Mouse (Mus musculus) cerebellum, adult 11-12 months (tissue): ENCODE results near the gene Abcc4.

Source experiments
- DNase-seq: peaks from one replicate; pipeline ENCODE4 v3.0.0; 2022

Abcc4 gene

DNA sequence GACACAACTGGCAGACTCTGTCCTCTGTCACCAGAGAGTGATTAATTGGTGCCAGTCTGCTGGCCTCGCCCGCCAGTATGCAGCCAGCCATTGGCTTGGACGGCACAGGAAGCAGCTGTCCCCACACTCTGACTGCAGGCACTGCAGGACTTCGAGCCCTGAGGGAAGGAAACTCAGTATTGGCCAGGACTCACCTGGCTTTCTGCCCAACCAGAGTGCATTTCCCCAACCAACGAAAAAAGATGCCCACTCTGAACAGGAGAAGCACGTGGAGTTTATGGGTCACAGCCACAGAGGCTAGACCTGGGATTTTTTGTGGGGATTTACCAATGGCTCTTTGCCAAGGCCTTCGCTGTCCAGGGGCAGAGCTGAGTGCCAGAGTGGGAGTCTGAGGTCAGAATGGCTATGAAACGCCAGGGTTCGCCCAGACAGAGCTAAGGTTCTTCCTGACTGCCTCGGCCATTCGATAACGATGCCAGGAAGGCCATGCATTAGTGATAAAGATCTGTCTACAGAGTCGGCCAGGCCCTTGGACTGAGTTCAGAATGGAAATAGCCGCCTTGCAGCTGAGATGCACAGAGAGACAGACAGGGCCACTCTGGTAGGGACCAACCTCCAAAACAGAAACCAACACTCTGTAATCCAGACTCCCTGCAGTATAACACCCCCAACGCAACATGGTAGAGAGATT is 70.4 kb downstream of the Abcc4 start:
- DNase-seq, result peak; percentile 67

DNA sequence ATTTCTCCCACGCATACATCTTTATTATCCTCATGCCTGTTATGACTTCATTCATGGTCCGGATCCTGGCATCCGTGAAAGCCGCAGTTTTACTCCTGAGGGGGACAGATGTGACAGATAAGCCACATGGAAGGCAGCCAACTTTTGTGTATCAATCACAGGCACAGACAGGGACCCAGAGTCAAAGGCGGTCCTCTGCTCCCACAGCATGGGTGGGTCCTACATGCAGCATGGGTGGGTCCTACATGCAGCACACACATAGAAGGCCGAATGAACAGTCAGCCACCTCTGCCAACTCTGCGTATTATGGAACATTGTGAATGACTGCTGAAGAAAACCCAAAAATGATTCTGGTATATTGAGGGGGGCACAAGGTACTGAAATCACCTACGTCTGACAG is 76.4 kb downstream of the Abcc4 start:
- no peak for DNase-seq

DNA sequence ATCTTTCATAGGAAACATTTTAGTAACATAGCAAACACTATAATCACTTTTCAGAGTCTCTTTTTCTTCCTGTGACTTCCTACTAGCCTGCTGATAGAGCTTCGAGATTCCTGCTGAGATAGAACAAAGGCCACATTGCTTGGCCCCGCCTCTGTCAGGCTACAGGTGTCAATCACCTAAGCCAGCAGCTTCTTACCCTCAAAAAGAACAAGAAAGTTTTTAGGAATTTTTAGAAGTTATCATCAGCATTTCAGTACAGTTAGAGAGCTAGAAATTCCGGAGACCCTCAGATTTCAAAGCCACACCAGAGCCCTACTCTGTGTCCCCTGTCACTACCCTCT is 84.6 kb downstream of the Abcc4 start:
- DNase-seq, result no peak

DNA sequence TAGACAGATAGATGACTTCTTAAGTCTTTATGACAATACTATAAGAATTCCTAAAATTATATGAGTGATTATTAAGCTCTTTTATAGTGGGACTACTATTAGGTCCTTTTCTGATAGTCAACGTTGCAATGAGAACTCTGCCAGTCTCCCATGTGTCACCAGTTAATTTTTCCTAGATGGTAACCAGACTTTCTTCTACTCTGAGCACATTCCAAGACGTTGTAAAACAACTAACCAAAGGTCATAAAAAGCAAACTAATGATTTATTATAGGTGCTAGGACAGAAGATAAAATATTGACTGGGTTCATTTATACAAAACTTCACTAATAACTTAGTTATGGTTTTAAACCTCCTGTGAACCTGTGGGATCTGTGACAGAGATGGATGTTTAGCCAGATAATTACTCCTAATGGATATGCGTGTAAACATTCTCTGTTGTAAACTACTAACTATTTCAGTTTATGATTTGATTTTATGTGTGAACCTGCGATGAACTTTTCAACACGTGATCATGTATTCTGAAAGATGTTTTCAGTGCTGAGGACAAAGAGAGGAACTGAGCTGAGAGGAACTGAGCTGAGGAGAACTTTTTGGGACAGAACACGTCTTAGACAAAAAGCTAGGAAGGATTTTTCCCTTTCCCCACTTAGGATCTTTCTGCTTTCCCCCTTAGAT is 85.1 kb downstream of the Abcc4 start:
- no peak for DNase-seq

DNA sequence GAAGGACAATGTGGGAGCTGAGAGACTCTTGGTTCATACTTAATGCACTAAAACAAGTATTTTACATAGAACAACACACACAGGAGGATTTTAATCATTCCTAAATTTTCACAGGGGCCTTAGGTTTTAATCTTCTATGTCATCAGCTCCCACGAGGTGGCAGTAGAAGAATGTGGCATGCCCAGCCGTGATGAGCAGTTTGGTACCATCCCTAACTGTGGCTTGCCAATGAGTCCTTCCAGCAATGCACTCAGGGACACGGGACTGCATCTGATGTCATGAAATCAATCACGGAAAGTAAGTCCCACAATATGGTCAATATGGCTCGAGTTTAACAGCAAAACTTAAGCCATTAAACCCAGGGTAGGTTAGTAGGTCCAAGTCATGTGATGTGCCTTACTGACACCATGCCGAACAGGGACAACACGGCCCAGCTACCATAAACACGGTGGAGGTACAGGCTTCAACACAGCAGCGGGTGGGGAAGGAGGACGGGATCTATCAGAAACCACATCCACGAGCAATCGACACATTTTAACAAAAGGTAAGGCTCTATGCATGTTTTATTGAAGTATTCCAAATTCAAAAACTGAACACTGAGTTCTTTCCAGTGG is 89.2 kb downstream of the Abcc4 start:
- peak; percentile 24 for DNase-seq

DNA sequence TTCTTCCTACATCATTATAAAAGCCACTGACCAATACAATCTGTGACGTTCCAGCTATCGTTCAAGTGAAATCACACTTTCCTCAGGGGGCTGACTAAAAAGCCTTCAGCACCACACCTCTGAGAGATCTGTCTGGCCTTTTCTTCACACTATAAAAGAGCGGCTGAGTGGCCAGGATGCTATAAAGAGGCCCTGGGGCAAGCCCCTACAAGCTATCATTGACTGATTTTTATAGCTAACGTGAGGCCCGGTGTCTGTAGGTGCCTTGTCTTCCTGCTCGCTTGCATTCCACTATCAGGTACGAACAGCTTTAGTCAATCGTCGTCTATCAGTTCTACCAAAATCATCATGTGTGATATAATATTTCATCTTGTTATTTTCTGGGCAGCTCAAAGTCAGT is 92.3 kb downstream of the Abcc4 start:
- no peak for DNase-seq

DNA sequence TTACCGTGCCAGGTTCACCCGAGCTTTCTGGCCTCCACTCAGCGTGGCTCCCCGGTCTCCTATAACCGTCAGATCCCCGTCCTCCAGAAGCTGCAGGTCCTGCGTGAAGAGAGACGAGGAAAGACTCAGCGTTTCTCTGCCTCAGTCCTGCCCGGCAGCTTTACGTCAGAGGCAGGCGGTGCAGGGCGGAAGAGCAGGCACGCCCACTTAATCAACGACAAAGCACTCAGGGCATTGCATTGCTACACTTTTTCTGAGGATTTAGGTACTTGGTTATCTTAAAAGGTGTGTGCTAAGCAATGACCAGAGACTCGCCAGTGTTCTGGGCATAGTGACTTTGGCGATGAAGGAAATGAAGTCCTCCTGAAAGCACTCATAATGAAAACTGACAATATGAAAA is 94.3 kb downstream of the Abcc4 start:
- no peak for DNase-seq

DNA sequence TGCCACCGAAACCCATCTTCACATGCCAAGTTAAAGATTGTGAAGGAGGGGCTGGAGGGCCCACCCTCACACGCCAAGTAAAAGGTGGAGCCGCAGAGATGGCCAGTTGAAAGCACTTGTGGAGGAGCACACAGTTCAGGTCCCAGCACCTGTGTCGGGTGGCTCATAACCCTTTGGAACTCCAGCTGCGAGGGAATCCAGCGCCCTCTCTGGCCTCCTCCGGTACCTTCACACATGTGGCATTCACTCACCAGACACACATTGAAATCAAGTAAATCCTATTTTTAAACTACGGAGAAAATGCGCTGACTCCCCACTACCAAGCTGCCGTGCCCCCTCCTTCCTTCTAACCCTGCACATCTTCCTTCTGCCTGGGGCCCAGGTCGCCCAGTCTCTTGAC is 95.2 kb downstream of the Abcc4 start:
- no peak for DNase-seq

DNA sequence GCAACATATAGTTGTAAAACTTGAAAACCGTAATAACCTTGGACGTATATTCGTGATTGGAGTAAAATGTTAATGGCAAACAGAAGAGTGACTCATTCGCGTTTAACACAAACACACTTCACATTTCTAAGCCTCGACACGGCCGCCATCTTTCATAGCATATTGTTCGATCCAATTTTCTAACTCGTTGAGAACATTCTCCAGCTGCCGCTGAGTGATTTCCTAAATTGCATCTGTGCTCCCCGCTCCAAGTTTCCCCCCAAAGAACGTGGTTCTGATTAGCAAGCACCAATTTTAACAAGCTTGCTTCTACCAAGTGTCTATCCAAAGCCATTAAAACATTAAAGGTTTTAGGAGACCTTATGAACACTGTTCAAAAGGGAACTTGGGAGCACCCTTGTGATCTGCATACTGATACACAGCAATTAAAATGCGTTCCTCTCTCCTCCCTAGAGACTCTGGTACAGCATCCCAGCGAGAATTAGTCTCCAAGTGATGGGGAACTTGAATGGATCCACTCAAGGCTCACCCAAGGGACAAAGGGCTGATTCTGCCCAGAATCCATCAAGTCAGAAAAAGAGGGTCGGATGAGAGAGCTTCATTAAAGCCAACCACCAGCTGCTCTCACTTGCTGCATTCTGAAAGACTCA is 97.1 kb downstream of the Abcc4 start:
- DNase-seq, result no peak

DNA sequence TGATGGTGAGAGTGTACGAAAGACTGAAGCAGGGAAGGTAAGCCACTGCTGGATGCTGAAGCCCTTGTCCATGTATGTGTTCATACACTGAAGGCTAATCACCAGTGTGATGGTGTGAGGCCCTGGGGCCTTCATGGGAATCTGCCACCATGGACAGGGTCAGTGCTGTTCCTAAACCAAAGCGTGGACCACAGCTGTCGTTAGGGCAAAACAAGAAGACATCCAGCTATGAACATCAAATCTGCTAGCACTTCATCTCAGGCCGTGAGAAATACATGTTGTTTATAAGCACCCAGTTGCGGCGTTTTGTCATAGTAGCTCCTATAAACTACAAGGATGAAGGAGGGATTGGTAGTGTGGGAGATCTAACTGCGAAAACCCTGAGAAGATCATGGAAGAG is 97.7 kb downstream of the Abcc4 start:
- no peak for DNase-seq

DNA sequence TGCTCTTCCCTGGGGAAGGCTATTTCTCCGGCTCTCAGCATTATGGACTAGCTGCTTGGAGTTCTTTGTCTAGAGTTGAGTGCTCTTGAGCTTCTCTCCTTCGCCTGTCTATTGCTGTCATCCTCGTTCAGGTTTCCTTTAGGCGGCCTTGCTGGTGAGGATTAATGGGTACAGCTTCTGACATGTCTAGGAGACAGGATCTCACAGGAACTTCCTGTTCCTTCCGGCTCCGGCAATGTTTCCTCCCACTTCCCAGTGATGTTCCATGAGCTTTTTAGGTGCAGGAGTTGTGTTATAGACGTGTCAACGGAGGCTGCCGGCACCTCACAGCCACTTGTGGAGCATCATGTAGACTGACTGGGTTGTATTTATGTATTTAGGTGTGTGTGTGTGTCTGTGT is 99.5 kb downstream of the Abcc4 start:
- DNase-seq, result no peak

DNA sequence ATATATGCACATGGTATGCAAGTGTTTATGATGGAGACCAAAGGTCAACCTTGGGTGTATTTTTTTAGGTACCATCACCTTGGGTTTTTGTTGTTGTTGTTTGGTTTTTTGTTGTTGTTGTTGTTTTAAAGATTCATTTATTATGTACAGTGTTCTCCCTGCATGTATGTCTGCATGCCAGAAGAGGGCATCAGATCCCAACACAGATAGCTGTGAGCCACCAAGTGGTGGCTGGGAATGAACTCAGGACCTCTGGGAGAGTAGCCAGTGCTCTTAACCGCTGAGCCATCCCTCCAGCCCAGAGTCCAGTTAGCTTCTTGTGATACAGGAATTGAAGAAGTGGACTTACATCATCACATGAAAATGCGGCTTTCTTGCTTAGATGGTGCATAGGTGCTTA is 101.1 kb downstream of the Abcc4 start:
- DNase-seq, result no peak

DNA sequence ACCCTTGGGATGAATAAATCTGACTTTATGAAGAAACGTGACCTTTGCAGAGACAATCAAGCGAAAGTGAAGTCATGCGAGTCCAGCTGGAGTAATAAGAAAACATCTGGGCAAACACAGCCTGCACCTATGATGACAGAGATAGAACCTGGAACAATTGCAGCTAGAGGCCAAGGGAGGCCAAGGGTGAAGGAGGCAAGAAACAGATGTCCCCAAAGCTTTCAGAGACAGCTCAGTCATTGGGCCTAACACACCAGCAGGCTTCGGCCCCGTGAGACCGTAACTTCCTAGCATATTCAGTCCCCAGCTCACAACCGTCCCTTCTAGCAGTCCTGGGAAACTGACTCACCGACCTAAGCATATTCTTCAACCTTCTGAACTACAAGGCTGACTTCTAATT is 104.0 kb downstream of the Abcc4 start:
- DNase-seq, result no peak

DNA sequence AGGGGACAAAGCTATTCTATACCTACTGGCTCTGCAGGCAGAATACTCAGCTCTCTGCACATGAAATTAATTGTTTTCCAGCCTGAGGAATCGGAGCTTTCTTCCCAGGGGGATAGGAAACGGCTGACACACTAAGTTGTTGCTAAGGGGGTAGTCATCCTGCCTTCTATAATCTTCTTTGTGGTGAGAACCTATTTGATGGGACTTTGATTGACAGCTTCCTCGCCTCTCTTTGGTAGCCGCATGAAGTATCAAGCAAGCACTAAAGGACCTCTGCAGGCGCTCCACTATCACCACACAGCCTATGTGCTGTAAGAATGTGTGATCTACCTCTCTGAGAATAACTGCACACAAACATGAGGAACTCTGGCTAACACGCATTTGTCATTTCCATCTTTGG is 105.3 kb downstream of the Abcc4 start:
- no peak for DNase-seq

DNA sequence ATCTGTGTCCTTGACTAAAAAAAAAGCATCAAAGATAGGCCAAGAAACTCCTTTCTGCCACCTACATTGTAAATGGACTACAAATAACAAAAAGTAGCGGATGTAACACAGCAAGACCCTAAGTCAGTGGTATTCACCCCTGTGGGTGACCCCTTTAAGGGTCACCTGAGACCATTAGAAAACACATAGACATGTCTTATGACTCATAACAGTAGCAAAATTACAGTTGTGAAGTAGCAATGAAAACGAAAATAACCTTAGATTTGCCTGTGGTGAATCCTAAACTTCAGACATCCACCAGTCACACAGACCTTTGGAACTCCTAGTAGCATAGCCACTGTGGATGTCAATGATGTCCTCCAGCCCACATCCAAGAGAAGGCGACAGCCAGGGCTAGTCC is 107.3 kb downstream of the Abcc4 start:
- no peak for DNase-seq

DNA sequence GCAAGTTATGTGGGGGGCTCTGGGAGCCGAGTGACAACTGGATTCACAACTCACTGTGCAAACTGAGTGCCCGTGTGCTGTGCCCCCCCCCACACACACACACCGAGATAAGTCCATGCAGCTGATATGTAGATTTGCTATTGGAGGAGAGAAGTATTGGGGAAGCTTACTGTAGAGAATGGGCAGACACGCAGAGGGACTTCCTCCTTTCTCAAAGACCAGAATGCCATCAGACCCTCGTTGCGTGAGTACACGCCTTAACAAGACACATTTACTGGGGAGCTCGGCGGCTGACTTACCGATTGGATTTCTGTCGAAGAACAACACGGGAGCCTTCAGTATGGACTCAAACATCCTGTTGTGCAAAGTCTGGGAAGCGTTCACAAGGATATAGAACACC is 111.6 kb downstream of the Abcc4 start:
- no peak for DNase-seq

DNA sequence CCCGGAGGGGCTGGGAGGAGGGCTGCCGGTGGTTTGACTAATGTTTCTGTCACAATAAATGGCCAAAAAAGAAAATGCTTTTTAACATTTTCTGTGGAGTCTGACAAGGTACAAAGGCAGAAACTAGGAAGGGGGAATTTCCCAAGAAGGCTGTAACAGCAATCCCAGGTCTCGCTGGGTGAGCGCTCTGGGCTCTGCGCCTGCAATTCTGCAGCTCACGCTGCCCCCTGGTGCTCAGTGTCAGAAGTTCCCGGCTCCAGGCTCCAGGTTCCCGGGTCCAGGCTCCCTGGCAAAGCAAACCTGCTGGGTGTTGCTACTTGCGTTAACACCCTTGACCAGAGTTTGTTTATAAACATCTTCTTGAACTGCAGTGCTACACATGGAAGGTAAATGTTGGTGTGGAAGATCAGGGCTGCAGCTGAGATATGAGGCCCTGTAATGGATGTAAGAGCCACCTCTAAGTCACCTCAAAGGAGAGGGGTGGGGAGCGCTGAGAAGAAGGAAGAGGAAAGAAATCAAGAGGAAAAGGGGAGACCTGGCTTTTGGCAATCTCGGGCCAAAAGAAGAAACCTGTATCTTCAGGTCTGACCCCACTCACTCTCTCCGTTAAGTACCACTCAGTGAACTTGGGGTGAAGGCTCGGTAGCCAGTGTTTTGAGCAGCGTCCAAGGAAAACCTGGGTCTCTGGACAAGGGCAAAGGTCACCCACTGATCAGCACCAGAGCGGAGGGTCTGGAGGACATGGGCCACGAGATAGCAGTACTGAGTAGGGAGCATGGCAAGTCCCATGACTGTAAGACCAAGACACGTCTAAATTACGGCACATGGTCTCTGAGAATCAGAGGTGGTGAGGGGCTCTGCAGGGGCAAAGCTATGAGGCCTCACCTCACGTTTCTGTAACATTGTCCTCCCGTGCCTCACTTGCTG is 114.3 kb downstream of the Abcc4 start:
- DNase-seq, result peak; percentile 21

DNA sequence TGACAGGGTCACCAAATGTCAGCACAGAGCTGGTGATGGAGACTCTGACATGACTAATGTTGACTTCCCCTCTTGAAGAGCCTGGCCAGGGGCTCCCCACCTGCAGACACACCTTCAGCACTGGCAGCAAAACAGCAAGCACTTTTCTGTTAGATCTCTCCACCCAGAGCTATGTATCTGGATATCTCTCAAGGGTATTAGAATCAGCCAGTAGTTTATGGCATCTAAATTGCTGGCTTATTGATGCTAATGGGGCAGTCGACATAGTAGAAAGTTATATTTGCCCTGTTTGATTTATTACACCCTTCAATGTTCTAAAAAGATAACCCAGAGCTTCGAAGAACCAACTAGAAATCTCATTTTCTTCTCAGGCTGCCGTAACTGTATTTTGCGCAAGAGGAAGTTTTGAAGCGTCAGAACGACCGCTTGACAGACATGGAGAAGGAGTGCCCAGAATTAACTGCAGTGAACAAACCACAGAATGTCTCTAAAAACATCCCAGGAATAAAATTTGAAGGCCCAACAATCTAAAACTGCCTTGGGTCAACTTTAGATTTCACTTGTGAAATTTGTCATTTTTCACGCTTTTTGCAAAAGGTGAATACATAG is 123.6 kb downstream of the Abcc4 start:
- DNase-seq, result no peak

DNA sequence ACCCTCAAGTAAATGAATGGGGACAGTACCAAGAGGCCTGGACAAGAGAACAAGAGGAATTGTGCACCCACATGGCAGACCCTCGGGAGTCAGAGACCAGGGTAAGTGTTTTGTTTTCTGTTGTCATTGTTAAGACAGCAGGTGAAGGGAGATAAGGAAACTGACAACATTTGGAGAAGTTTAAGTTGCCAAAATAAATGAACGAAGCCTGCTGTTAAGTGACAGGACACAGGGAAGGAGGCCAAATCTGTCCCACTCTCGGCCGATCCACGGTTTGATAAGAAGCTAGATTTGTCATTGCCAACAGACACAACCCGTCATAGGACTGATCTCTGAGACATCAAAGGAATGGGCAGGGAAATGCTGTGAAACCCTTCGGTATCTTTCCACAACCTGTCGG is 124.3 kb downstream of the Abcc4 start:
- no peak for DNase-seq

DNA sequence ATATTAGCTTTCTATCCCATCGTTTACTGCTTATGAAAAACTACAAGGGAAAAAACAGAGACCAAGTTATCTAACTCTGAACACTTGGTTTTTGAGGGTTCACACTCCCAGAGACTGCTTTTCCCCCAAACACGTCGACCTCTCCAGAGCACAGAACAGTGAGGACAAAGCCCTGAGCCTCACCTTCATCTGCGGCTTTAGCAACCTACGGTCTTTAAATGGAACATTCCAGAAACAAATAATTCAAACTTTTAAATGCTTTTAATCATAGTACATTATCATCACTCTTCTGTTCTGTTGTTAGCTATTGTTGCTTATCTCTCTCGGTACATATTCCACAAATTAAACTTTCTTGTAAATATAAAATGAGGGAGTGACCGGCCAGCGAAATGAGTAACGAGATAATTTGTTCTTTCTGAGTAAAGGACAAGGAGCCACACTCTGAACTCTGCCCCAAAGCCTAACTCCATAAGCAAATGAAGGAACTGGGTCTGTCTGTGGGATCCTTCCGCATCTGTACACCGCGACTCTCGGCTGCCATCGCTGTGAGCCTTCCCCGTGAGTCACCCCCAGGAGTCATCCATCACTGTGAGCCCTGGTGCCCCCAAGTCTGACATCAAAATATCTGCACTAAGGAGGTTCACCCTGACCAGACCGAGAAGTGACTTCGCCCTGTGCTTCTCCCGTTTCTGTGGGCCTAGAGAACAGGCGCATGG is 126.8 kb downstream of the Abcc4 start:
- no peak for DNase-seq

DNA sequence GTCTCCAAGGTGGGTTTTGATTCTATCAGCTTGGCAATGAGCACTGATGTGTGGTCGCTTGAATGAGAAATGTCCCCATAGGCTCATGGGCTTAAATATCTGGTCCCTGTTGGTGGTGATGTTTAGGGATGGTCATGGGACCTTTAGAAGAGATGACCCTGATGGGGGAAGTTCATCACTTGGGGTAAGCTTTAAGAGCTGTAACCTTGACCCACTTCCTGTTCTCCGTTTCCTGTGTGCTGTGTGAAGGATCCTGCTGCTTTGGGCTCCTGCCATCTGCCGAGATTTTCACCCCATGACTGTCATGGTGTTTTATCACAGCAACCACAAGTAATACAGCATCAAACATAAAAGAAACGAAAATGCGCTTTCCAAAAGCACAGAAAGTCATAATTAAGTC is 128.1 kb downstream of the Abcc4 start:
- no peak for DNase-seq

DNA sequence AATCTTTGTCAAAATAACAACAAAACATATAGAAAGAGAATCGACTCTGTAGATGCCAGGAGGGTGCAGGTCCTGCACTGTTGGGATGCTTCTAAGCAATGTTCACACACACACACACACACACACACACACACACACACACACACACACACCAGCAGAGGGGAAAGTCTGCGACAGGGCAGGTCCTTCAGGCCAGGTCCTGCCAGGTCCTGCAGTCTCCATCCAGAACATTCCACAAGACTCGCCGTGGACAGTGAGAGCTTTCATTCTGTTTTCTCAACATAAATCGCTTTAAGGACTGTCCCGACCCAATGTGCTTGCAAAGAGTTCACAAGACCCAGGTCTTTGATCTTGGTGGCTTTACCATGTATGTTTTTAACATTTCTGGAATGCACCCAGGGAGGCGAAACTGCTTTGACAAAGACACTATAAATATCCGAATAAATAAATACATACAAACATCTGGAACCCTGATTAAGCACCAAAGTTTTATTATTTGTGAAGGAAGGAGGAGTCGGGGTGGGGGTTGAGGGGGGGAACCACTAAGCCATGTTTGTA is 133.3 kb downstream of the Abcc4 start:
- DNase-seq, result no peak
